Mouse (Mus musculus) gastrocnemius, postnatal 36 days (tissue): ENCODE measurements around the gene 2210017I01Rik. TPM values are rescaled to one million over a fixed set of nuclear protein-coding genes. Genes with fewer than 3 reads are reported as not detected.

Source experiments
- DNase-seq, 2 experiments: peaks; one replicate each; pipeline ENCODE4 v3.0.0; 2022
- intact Hi-C: fragments of 180-260 bp; cut with DNase I; formaldehyde crosslinking; loops from one replicate; pipeline ENCODE4 v1.15.1; 2025
- long read RNA-seq, 2 experiments: library from polyadenylated mRNA; stranded (forward); transcript quantifications; one replicate each; pipeline ENCODE4 v2.0.0; 2021
- total RNA-seq, 2 experiments: library from RNA; stranded (reverse); gene quantifications; 2 replicates each; pipeline ENCODE4 v1.2.3; 2021

2210017I01Rik gene
- not detected for total RNA-seq
- long read RNA-seq, experiment 1: 0 reads
- long read RNA-seq, experiment 2: 0 reads

DNA sequence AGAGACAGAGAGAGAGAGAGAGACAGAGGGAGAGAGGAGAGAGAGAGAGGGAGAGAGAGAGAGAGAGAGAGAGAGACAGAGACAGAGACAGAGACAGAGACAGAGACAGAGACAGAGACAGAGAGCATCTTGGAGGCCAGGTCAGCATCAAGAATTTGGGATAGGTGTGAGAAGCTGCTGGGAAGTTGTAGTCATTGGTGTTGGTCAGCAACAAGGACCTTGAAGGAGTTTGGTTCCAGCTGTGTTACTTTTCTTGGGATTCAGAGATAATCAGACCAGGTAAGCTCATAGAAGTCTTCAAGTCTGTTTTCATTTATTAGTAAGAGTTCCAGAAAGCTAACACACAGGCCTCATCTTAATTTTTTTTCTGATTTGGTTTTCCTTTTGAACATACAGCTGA, at the start of gene 2210017I01Rik:
Gene 2210017I01Rik (minus strand): TSS at position 101 of the 400 bp plus-strand sequence.
- DNase-seq: no peak
- intact Hi-C loops: no loop called here

DNA sequence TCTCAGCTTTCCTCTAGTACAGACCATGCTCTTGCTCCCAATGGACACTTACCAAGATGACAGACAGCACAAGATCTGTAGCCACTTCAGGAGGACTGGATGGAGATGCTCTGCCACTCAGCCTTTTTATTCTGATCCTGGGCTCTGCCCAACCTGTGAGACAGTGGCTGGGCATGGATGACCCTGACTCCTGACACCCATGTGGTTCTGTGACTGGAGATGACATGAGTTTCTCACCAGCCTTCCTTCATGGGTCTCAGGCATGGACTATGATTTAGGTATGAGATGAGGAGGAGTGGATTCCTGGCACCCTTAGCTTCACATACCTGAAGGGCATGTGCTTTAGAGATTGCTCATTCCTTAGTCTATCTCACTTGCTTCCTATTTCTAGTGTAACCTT, 49.5 kb upstream of the 2210017I01Rik start, which contains the start of gene Lce1b:
Gene Lce1b (minus strand): TSS at position 101 of the 400 bp plus-strand sequence.
- no peak for DNase-seq
- intact Hi-C loops: no loop called here

DNA sequence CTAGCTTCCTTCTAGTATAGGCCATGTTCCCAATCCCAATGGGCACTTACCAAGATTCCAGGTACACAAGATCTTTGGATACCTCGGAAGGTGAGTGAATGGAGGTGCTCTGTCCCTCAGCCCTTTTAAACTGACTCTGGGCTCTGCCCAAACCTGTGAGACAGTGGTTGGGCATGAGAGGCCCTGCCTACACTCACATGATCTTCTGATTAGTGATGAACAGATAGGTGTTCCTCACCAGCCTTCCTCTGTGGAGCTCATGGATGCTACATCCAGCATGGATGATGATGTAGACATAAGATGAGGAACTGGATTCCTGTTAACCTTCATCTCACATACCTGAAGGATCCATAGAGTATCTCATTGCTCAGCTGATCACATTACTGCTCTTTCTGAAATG, 40.9 kb upstream of the 2210017I01Rik start, which contains the start of gene Lce1a1:
Gene Lce1a1 (minus strand): TSS at position 101 of the 400 bp plus-strand sequence.
- DNase-seq: no peak
- intact Hi-C loops: no loop called here

DNA sequence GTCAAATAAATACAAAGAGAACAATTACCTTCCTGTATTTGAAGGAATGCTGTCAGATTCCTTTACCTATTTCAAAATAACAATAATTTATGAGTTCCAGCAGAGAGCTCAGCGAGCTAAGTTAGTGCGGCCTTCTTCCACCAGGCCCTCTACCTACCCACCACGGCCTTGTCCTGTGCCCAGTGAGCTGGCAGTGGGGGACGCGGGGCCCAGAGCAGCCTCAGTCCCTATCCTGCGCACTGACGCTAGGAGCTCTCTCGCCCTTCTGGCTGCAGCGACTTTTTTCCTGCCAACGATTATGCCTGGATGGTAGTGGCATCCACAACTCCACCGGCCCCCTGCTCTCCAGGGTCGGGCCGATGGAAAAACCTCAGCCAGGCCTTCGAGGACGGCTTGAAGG, 32.6 kb upstream of the 2210017I01Rik start:
- no peak for DNase-seq
- intact Hi-C loops: no loop called here

DNA sequence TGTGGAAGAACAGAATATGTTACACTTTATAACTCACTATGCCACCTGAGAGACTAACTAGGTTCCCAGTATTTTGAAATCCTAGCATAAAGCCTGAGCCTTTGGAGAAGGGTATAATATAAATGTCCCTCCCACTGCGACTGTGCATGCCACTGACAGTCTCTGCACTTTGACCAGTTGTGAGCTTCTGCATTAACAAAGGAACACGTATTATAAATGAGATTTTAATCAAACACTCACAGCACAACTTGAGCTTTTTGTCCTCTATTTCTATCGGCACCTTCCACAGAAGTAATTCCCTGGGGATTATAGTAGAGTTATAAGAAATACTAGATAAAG, 31.3 kb upstream of the 2210017I01Rik start:
- intact Hi-C loops: no loop called here
- no peak for DNase-seq

DNA sequence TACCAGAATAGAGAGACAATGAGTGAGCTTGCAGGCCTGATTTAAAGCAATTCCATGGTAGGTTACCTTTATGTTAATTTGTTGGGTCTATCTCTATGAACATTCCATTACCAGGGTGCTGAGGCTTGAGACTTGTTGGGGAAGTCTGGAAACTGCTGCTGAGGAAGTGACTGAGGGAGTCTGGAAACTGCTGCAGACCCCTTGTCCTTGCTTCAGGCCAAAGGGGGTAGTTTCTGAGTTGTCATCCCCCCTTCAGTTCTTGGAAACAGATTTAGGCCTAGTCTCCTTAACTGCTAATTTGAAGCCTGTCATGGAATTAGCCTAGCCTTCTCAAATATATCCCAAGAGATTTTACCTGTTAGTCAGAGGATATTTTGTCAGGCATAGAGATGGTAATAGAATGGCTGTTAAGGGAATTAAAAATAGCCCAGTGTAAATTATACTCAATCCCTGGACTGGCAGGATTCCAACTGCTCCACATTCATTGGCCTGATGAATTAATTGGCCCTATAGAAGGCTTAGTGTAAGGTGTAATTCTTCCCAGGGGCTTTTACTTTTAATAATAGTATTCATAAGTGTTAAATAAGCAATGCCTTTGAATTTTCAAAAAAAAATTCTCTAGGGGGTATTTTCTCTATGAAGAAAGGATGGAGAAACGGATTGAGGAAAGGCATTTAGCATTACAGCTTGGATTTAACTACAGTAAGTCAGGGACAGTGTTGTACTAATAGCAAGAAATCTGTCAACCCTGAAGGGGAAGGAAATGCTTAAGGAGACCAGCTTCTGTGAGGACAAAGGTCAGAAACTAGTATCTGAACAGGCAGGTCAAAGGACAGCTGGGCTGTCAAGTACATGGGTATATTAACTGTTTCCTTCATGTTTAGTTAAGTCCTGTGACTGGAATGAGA, 30.7 kb upstream of the 2210017I01Rik start:
- intact Hi-C loops: no loop called here
- DNase-seq: no peak

DNA sequence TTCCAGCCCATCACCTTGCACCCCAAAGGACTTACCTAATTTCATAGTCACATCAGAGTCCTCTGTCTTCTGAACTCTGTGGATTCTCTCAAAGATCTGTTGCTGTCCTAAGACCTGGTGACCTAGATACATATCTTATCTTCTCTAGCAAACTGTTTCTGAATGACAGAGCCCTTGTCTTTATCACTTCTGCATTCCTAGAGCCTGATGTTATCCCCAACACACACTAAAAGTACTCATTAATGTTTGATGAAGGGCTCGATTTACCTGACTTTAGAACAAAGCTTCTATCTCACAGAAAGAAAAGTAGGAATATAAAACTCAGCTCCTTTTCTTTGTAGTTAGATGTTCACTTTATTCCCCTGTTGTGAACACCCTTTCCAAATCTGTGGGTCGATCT, 14.3 kb upstream of the 2210017I01Rik start, which contains the start of gene Lce6a:
Gene Lce6a (minus strand): TSS at position 101 of the 400 bp plus-strand sequence.
- no peak for DNase-seq
- intact Hi-C loops: loop anchor here (5.0 kb wide), 1 partner anchor 311 kb away; the partner anchor contains the start of gene Lce3b

DNA sequence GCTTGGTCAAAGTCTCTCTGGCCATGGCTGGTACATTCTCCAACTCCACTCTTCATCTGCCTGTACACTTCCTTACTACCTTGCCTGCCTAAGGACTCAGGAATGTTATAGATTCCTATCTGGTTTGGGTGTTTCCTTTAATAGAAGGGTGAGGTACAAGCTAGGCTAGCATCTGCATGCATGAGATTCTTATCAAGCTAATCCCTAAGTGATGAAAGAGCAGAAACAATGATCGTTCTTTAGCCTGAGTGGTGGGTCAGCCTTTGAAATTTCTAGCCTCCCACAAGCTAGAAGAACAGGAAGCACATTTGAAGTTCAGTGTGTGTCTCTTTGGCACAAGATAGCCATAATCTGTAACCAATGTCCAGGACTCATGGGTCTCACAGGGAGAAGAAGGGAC, 2.5 kb upstream of the 2210017I01Rik start:
- DNase-seq: no peak
- intact Hi-C loops: no loop called here

DNA sequence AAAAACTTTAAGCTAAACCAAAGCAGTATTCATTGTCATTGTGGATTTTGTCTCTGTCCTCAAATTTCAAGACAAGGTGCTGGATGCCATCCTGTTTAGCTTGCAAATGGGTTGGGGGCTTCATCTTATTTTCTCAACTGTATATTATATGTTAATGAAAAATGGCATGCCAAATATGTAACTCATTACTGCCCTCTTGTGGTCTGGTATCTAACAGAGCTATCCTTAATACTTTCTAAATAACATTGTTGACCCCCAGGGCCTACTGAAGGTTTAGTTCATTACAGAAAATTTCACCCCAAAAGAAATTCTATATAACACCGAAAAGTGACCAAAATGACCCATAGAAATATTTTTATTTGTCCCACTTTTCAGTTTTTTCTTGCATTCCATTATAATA, 5.1 kb downstream of the 2210017I01Rik start:
- DNase-seq: no peak
- intact Hi-C loops: no loop called here

DNA sequence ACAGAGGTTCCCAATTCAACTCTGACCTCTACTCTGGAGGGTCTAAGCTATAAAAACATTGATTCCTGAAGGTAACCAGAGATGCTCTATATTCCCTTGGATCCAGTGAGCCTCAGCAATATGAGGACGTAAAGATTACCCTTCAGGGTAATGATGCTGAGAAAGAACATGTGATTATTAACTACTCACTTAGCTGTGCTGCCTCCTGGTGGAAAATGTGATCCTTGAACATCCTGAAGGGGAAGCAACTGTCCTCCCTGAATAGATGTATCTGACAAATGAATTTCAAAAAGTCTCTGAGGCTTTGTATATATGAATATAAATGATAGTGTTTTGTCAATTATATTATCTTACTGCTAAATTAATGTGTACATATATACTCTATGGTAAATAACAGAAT, 6.8 kb downstream of the 2210017I01Rik start:
- DNase-seq: no peak
- intact Hi-C loops: no loop called here

DNA sequence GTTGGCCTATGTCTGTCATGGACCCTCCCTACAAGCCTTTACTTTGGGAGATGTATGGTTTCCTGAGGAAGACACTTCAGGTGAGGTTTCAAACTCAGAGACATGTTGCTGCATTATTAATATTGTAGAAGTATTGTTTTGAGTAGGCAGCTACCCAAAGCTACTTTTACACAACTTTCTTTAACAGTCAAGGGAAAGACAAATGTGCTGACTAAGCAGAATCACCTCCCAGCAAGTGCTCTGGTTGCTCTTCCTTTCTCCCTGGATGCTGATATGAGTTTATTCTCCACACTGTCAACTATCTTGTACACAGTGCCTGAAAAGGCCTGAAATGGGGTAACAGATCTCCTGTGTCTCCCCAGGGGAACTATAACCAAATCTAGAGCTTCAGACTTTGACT, 7.3 kb downstream of the 2210017I01Rik start:
- DNase-seq: no peak
- intact Hi-C loops: no loop called here

DNA sequence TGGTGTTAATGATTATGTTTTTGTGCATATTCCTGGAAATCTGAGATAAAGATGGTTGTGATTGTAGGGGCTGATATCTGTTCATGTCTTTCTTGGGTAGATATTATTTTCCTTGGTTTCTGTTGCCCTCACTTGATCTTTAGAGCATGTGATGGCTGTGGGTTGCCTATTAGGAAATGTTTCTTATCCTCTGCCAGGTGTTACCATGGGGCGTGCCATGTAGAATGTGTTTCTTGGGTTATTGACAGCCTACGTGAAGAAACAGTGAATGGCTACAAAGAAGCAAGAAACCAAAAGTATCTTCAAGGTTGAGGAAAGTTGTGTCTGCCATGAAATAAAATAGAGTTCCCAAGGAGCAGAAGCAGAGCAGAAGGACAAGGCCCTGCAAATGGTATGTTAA, 8.9 kb downstream of the 2210017I01Rik start:
- intact Hi-C loops: no loop called here
- DNase-seq: no peak

DNA sequence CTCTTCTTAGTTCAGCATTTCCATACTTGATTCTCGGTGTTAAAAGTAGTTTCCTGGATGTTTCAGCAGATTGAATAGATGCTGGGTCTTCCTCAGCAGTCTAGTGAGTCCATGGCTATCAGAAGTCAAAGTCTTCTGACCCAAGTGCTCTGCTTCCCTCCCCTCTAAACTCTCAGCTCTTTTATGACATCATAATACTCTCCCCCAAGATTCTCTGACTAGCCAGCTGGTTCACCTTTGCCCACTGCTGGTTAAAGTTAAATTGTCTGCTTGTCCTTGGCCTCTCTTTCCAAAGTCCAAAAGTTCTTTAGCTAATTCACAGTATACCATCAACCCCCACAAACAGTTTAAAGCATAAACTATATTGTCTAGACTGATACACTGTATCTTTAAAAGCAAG, 18.4 kb downstream of the 2210017I01Rik start, which contains the start of gene Smcp:
Gene Smcp (minus strand): TSS at position 140 of the 400 bp plus-strand sequence.
- DNase-seq: no peak
- intact Hi-C loops: no loop called here

DNA sequence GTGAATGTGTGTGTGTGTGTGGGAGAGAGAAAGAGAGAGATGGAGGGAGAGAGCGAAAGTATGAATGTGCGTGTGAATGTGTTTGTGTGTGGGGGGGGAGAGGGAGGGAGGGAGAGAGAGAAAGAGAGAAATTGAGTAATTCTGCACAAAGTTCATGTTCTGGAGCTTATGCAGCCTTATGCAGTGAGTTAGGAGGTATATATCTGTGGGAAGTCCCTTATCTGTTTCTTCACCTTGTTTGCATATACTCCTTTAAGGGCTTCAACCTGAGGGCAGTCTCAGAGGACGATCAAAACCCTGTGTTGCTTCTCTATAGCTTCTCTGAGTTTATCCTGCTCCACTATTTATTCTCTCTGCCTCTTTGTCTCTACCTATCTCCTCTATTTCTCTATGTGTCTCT, 20.1 kb downstream of the 2210017I01Rik start:
- no peak for DNase-seq
- intact Hi-C loops: no loop called here

DNA sequence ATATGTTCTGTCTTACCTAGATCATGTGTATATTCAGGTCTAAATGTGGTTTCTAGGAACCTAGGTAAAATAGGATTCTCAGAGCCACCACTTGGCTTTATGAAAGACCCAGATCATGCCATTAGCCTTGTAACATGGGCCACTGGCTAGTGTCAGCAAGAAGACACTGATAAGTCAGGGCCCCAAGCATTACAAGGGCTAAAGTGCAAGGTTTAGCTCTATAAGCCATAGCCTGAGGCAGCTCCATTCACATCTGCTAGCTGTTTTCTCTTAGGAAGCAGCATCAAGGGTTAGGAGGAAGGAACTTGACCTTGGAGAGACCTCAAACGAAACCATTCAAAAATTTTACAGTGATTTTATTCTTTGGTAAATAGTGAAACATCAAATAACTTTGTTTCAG, 22.2 kb downstream of the 2210017I01Rik start:
- DNase-seq: no peak
- intact Hi-C loops: no loop called here

DNA sequence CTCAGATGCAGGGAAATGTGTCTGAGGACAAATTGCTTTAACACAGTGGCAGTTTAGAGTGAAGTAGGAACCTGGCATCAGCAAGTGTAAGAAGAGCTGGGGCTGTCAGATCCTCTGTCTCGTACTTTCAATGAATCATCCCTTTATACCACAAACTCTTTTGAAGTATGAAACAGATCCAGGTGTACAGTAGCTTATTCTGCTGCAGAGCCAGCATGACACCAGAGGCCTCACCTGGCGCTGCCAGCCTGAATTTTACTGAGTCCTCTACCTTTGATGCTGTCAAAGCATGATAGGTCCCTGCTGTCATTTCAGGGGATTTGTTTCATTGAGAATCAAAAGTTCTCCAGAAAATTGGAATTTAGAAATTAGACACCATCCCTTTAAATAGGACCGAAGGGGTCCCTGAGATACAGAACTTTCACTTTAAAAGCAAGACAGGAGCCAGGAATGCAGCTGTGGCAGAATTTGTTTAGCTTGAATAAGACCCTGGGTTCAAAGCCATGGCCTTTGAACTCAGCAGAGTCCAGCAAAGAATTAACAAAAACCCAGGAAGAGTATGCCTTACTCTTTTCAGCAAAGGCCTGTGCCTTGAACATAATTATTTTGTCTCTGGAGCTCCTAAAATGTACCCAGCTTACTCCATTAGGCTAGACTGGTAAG, 24.0 kb downstream of the 2210017I01Rik start:
- no peak for DNase-seq
- intact Hi-C loops: no loop called here

DNA sequence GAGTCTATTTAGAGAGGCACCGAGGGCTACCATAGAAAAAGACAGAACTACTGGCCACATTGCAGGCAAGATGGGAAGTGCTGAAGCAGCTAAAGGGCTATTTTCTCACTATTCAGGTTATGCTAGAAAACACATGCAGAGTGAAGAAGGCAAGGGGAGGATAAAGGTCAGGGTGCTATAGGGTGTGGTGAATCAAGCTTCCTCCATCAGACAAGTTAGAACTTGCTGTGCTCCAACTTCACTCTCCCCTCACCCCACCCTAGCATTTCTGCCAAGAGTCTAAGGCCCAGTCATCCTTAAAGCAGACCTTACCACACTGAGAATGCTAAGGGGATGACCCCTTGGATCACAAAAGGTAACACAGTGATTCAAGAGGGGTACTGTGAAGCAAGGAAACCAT, 27.8 kb downstream of the 2210017I01Rik start:
- no peak for DNase-seq
- intact Hi-C loops: no loop called here

DNA sequence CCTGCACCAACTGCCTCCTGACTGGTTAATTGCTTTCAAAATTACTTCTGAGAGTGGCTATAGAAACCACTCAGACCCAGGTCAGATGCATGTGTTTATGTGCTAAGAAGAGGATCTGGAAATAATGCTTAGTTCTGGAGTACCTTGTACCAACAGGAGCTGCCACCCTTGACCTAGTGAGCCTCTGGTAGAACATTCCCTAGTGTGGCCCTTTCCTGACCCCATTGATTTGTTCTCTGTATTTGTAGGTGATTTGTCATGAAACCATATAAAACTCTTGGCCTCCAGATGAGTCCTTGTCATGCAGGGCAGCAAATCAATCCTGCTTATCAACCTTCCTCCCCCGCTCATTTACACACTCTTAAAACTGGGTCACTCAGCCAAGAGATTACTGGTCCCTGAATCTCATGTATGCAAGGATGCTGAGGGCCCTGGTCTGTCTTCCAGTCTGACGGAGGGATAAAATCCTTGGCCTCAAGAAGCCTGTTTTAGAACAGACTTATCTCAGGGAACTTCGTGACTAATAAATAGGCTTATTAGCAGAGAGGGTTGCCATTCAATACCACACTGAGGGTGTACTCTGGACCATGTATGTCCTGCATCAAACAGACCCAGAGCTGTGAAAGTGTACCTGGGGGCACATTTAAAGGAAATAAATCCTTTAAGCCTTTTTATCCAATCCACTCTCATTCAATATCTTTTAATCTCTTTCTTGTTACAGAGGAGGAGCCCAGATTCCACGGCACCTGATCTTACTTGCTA, 28.5 kb downstream of the 2210017I01Rik start:
- DNase-seq: no peak
- intact Hi-C loops: no loop called here

DNA sequence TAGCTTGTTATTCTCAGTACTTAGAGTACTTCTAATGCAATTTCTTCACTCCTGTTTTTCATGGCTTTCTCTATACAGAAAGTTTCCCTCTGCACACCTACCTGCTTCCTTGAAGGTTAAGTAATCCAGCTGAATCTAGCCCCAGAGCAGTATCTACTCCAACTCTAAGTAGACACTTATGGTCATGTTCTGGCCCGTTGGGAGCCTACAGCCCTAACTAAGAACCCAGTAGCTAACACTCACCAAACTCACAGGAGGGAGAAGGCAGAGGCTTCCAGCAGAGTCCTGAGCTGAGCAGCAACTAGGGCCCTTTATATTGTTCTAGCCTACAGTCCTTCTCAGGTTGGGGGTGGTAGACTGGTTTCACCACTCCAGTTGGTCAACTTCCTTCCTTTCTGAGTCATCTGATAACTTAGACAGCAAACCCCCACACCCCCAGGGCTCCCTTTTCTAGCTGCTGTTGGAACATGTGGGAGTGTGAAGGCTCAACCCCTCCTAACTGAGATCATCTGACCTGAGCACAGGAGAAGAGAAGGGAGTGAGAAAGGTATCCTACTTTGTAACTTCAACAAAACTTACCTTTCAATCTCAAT, 33.7 kb downstream of the 2210017I01Rik start, which contains the start of gene Ivl:
Gene Ivl (minus strand): TSS at position 287 of the 593 bp plus-strand sequence.
- DNase-seq: no peak
- intact Hi-C loops: no loop called here

DNA sequence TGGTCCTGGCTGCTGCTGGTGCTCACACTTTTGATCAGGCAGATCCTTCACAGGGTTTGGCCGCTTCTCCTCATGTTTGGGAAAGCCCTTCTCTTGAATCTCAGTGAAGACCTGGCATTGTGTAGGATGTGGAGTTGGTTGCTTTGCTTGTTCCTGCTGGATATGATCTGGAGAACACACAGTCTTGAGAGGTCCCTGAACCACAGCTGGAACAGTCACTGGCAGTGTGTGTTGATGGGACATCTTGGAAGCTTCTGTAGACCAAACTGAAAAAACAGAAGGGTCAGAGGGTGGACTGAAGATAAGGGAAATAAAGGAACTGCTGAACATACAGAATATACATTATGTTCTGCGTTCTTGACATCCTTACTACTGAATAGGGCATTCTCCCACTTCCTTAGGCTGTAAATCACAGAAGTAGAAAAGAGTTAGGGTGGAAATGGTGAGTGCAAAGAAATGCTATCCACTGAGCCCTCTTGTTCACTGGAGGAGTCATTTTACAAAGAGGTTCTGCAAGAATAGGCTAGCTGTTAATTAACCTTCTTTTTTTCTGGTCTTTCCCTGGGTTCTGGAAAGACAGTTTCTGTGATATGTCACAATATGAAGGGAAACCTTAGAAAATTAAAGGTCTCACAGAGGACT, 34.7 kb downstream of the 2210017I01Rik start:
- intact Hi-C loops: no loop called here
- DNase-seq: no peak
